Mouse (Mus musculus): ENCODE results near the gene Atp23. TPM values are rescaled to one million over a fixed set of nuclear protein-coding genes. Genes with fewer than 3 reads are reported as not detected.

The Atp23 gene
- polyA plus RNA-seq (2012; rRNA removed) (14.6 and 15.6 TPM in 2 replicates), polyA plus RNA-seq (2014; fragmentation: Nextera tagmentation; extraction: Ambion mirVana) (20.4 and 25.4 TPM in 2 replicates)

GRCm38 (mm10) chr10:126900821-126901487 is at the start of gene Atp23:
TSS of gene Atp23 (minus strand) at chr10:126901355.
- ATAC-seq (ENCODE audit: low FRiP score, low read depth) (peak; percentile 84), DNase-seq (ENCODE audit: low spot score) (peak; percentile 77)
- Histone ChIP-seq H3K27ac (replicated peaks; ENCODE audit: low read depth, low read length) (0 out of 2 replicates have a peak within 1 kb of the TSS, but pooled peaks have one; percentile 13), H3K4me1 (ENCODE audit: control insufficient read depth, insufficient read depth, low read length) (peaks cover 8% of the 10 kb centered on the region; the same call in 1 of the 2 replicates), H3K4me3 (replicated peaks; ENCODE audit: low read length) (peak within 1 kb of the TSS; percentile 76), H3K36me3 (ENCODE audit: control insufficient read depth, insufficient read depth, low read length) (peaks cover 10% of the 10 kb centered on the region; the same call in 1 of the 2 replicates), H3K9me3 (ENCODE audit: control insufficient read depth, low read length) (0 out of 2 replicates have a peak, but pooled peaks cover under 1% of the 10 kb centered on the region), H3K9ac (ENCODE audit: low read depth, low read length, severe bottlenecking) (peak within 1 kb of the TSS; percentile 76), H3K27me3 (ENCODE audit: control insufficient read depth, insufficient read depth, low read length) (no peaks in the 10 kb centered on the region), H3K4me2 (replicated peaks; ENCODE audit: low read depth, low read length, severe bottlenecking) (peak within 1 kb of the TSS; percentile 92)
- no peak for TF ChIP-seq POLR2A (IDR thresholded peaks at IDR 0.05; ENCODE audit: borderline replicate concordance, extremely low read depth, insufficient read depth, insufficient read length)
- under 1% methylated on average over 31 of the region's 56 CpGs for WGBS

- no peak overlapping the region for H3K4me2 ChIP-seq (replicated peaks; ENCODE audit: low read depth, low read length, severe bottlenecking)
- H3K4me1 ChIP-seq (ENCODE audit: control insufficient read depth, insufficient read depth, low read length): peaks cover 4% of the 10 kb centered on the region; the same call in 1 of the 2 replicates
- ATAC-seq (ENCODE audit: low FRiP score, low read depth) (no peak), DNase-seq (ENCODE audit: low spot score) (no peak)
- WGBS: 82% methylated on average over 4 of the region's 4 CpGs
- no peaks in the 10 kb centered on the region for H3K9me3 ChIP-seq (ENCODE audit: control insufficient read depth, low read length)
- H3K27ac ChIP-seq (replicated peaks; ENCODE audit: low read depth, low read length): no peak overlapping the region
- no peak overlapping the region for H3K9ac ChIP-seq (ENCODE audit: low read depth, low read length, severe bottlenecking)
- TF ChIP-seq POLR2A (IDR thresholded peaks at IDR 0.05; ENCODE audit: borderline replicate concordance, extremely low read depth, insufficient read depth, insufficient read length): no peak
- H3K27me3 ChIP-seq (ENCODE audit: control insufficient read depth, insufficient read depth, low read length): no peaks in the 10 kb centered on the region
- no peaks in the 10 kb centered on the region for H3K36me3 ChIP-seq (ENCODE audit: control insufficient read depth, insufficient read depth, low read length)
- H3K4me3 ChIP-seq (replicated peaks; ENCODE audit: low read length): no peak overlapping the region
Measured at GRCm38 (mm10) chr10:126950572-126950971, 49.4 kb upstream of the Atp23 start.

GRCm38 (mm10) chr10:126949824-126950223 is 48.7 kb upstream of the Atp23 start:
- ATAC-seq (ENCODE audit: low FRiP score, low read depth) (no peak), DNase-seq (ENCODE audit: low spot score) (no peak)
- no peak overlapping the region for H3K4me3 ChIP-seq (replicated peaks; ENCODE audit: low read length)
- H3K27me3 ChIP-seq (ENCODE audit: control insufficient read depth, insufficient read depth, low read length): no peaks in the 10 kb centered on the region
- no peak overlapping the region for H3K27ac ChIP-seq (replicated peaks; ENCODE audit: low read depth, low read length)
- no peak overlapping the region for H3K4me2 ChIP-seq (replicated peaks; ENCODE audit: low read depth, low read length, severe bottlenecking)
- WGBS: 73% methylated on average over 5 of the region's 5 CpGs
- no peak overlapping the region for H3K9ac ChIP-seq (ENCODE audit: low read depth, low read length, severe bottlenecking)
- H3K4me1 ChIP-seq (ENCODE audit: control insufficient read depth, insufficient read depth, low read length): peaks cover 4% of the 10 kb centered on the region; the same call in 1 of the 2 replicates
- TF ChIP-seq POLR2A (IDR thresholded peaks at IDR 0.05; ENCODE audit: borderline replicate concordance, extremely low read depth, insufficient read depth, insufficient read length): no peak
- H3K9me3 ChIP-seq (ENCODE audit: control insufficient read depth, low read length): no peaks in the 10 kb centered on the region
- no peaks in the 10 kb centered on the region for H3K36me3 ChIP-seq (ENCODE audit: control insufficient read depth, insufficient read depth, low read length)

DNA sequence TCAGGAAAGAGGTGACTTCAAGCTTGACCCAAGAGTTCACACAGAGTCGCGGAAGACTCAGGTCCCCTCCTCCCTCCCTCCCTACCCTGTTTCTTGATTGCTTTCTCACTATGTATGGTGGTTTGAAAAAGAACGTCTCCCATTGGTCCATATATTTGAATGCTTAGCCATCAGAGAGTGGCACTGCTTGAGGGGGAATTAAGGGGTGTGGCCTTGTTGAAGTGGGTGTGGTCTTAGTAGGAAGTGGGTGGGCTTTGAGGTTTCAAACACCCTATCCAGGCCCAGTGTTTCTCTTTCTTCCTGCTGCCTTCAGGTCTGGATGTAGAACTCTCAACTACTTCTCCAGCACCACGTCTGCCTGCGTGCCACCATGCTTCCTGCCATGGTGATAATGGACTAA is 44.4 kb upstream of the Atp23 start:
- Histone ChIP-seq H3K4me2 (replicated peaks; ENCODE audit: low read depth, low read length, severe bottlenecking) (no peak overlapping the region), H3K9me3 (ENCODE audit: control insufficient read depth, low read length) (no peaks in the 10 kb centered on the region), H3K4me1 (ENCODE audit: control insufficient read depth, insufficient read depth, low read length) (no peaks in the 10 kb centered on the region), H3K27me3 (ENCODE audit: control insufficient read depth, insufficient read depth, low read length) (no peaks in the 10 kb centered on the region), H3K27ac (replicated peaks; ENCODE audit: low read depth, low read length) (no peak overlapping the region), H3K36me3 (ENCODE audit: control insufficient read depth, insufficient read depth, low read length) (no peaks in the 10 kb centered on the region), H3K4me3 (replicated peaks; ENCODE audit: low read length) (no peak overlapping the region), H3K9ac (ENCODE audit: low read depth, low read length, severe bottlenecking) (no peak overlapping the region)
- TF ChIP-seq POLR2A (IDR thresholded peaks at IDR 0.05; ENCODE audit: borderline replicate concordance, extremely low read depth, insufficient read depth, insufficient read length): no peak
- DNase-seq (ENCODE audit: low spot score) (no peak), ATAC-seq (ENCODE audit: low FRiP score, low read depth) (no peak)
- 88% methylated on average over 5 of the region's 5 CpGs for WGBS

DNA sequence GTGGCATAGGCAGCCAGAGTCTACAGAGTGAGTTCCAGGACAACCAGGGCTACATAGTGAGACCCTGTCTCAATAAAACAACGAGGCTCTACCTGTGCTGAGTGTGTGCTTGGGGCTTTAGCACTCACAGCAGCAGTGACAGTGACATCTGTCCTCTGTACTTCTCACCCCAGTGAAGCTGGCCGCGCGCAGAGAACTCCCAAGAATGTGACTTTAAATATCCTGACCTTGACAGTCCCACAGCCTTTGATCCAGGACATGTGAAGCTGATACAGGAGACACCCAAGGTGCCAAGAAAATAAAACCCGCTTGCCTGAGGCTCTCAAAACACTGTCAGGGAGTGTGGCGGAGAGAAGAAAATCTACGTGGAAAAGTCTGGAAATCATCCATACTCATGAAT is 39.8 kb upstream of the Atp23 start:
- Histone ChIP-seq H3K9ac (ENCODE audit: low read depth, low read length, severe bottlenecking) (no peak overlapping the region), H3K27me3 (ENCODE audit: control insufficient read depth, insufficient read depth, low read length) (no peaks in the 10 kb centered on the region), H3K4me2 (replicated peaks; ENCODE audit: low read depth, low read length, severe bottlenecking) (no peak overlapping the region), H3K4me3 (replicated peaks; ENCODE audit: low read length) (no peak overlapping the region), H3K9me3 (ENCODE audit: control insufficient read depth, low read length) (peaks cover 5% of the 10 kb centered on the region; the same call in 1 of the 2 replicates), H3K36me3 (ENCODE audit: control insufficient read depth, insufficient read depth, low read length) (no peaks in the 10 kb centered on the region), H3K27ac (replicated peaks; ENCODE audit: low read depth, low read length) (no peak overlapping the region), H3K4me1 (ENCODE audit: control insufficient read depth, insufficient read depth, low read length) (peaks cover 5% of the 10 kb centered on the region)
- WGBS: 54% methylated on average over 7 of the region's 7 CpGs
- DNase-seq (ENCODE audit: low spot score) (no peak), ATAC-seq (ENCODE audit: low FRiP score, low read depth) (no peak)
- TF ChIP-seq POLR2A (IDR thresholded peaks at IDR 0.05; ENCODE audit: borderline replicate concordance, extremely low read depth, insufficient read depth, insufficient read length): no peak

Data from limb, embryonic 14.5 days (tissue).